Mouse (Mus musculus) lung, postnatal 0 days (tissue): ENCODE data around the gene Fcrl5.

Source experiments
- CTCF ChIP-seq: IDR thresholded peaks from 2 replicates; pipeline ENCODE4 v1.5.1; 2016; ENCODE audit warnings: antibody characterized with exemption, mild to moderate bottlenecking
- EP300 ChIP-seq: IDR thresholded peaks from 2 replicates; pipeline ENCODE4 v1.6.1; 2016; ENCODE audit warnings: antibody characterized with exemption, mild to moderate bottlenecking, control low read depth

- TF ChIP-seq CTCF (no peak), EP300 (no peak)
These were observed 64.8 kb downstream of the Fcrl5 start for GRCm38 (mm10) chr3:87500088-87501055.
